Mouse (Mus musculus) kidney, embryonic 14.5 days (tissue): ENCODE data around the gene Uba6. TPM values are rescaled to one million over a fixed set of nuclear protein-coding genes. Genes with fewer than 3 reads are reported as not detected.

Experiments
- ATAC-seq: fragments of 200-750 bp; cut with Nextera tagmentation; 2 replicates; pipeline ENCODE4 v1.8.0; 2017; ENCODE audit warnings: moderate number of reproducible peaks, mild to moderate bottlenecking, moderate TSS enrichment, moderate library complexity; ENCODE audit not compliant: low FRiP score, low TSS enrichment
- H3K27ac ChIP-seq: fragments of 300-500 bp; sonication (generic); 2 replicates; pipeline ENCODE4 v1.5.1; 2014; ENCODE audit warnings: low read depth, mild to moderate bottlenecking, low read length, moderate library complexity, mixed read lengths
- H3K27me3 ChIP-seq: fragments of 300-500 bp; sonication (generic); 2 replicates; pipeline ENCODE4 v1.6.1; 2014; ENCODE audit warnings: mild to moderate bottlenecking, low read length; ENCODE audit not compliant: control insufficient read depth, insufficient read depth
- H3K36me3 ChIP-seq: fragments of 300-500 bp; sonication (generic); 2 replicates; pipeline ENCODE4 v1.6.1; 2014; ENCODE audit warnings: low read length, mixed read lengths; ENCODE audit not compliant: control insufficient read depth, insufficient read depth
- H3K4me1 ChIP-seq: fragments of 300-500 bp; sonication (generic); 2 replicates; pipeline ENCODE4 v1.6.1; 2014; ENCODE audit warnings: low read length, mixed read lengths; ENCODE audit not compliant: control insufficient read depth, insufficient read depth
- H3K4me2 ChIP-seq: fragments of 300-500 bp; sonication (generic); replicated peaks from 2 replicates; pipeline ENCODE4 v1.6.1; 2014; ENCODE audit warnings: low read depth, mild to moderate bottlenecking, low read length
- H3K4me3 ChIP-seq: fragments of 300-500 bp; sonication (generic); 2 replicates; pipeline ENCODE4 v1.5.1; 2014; ENCODE audit warnings: mild to moderate bottlenecking, low read length
- H3K9ac ChIP-seq: fragments of 300-500 bp; sonication (generic); 2 replicates; pipeline ENCODE4 v1.6.1; 2014; ENCODE audit warnings: low read depth, mild to moderate bottlenecking, low read length, moderate library complexity
- H3K9me3 ChIP-seq: fragments of 300-500 bp; sonication (generic); 2 replicates; pipeline ENCODE4 v1.6.1; 2016; ENCODE audit warnings: low read length; ENCODE audit not compliant: control insufficient read depth
- WGBS: fragments of 180-500 bp; shearing (Covaris S2); extraction: QIAGEN DNeasy Blood & Tissue Kit; methylation state at CpG from one replicate; pipeline ENCODE4 v1.1.7; 2014; 5-methylcytosine and 5-hydroxymethylcytosine counted together
- polyA plus RNA-seq: library from polyadenylated mRNA; unstranded; fragments of >200 nt; fragmentation: Nextera tagmentation; extraction: Ambion mirVana; gene quantifications from 2 replicates; pipeline ENCODE4 v1.2.1, GENCODE M21; 2014

Uba6 gene
- polyA plus RNA-seq, 1 experiment from 2014 or later: 21.2 TPM

GRCm38 (mm10) chr5:86066551-86066929 is 106.1 kb downstream of the Uba6 start:
- peak; percentile 36; the same call in 1 of the 2 replicates for ATAC-seq
- under 1% methylated on average over 17 of the region's 17 CpGs for WGBS
- Histone ChIP-seq H3K36me3 (no peaks in the 10 kb centered on the region), H3K9ac (peak overlapping the region; percentile 44; the same call in 1 of the 2 replicates), H3K4me1 (no peaks in the 10 kb centered on the region), H3K9me3 (no peaks in the 10 kb centered on the region), H3K4me3 (peak overlapping the region; percentile 79), H3K4me2 (peak overlapping the region; percentile 65), H3K27me3 (no peaks in the 10 kb centered on the region), H3K27ac (no peak overlapping the region)

- peak; percentile 68; the same call in 1 of the 2 replicates for ATAC-seq
- H3K36me3 ChIP-seq: no peaks in the 10 kb centered on the region
- no peaks in the 10 kb centered on the region for H3K4me1 ChIP-seq
- H3K4me3 ChIP-seq: peak overlapping the region; percentile 79
- H3K9ac ChIP-seq: peak overlapping the region; percentile 42; the same call in 1 of the 2 replicates
- WGBS: 1% methylated on average over 17 of the region's 17 CpGs
- H3K27ac ChIP-seq: peak overlapping the region; percentile 76; the same call in 1 of the 2 replicates
- H3K9me3 ChIP-seq: no peaks in the 10 kb centered on the region
- H3K4me2 ChIP-seq: peak overlapping the region; percentile 65
- H3K27me3 ChIP-seq: no peaks in the 10 kb centered on the region
Measured at GRCm38 (mm10) chr5:86065876-86066550, 106.6 kb downstream of the Uba6 start.

GRCm38 (mm10) chr5:86065101-86065875 is 107.3 kb downstream of the Uba6 start, which contains the start of gene Cenpc1:
Gene Cenpc1, minus strand, starts transcription at chr5:86065583.
- Histone ChIP-seq H3K4me1 (no peaks in the 10 kb centered on the region), H3K4me3 (peak within 1 kb of the TSS; percentile 79), H3K36me3 (no peaks in the 10 kb centered on the region), H3K9me3 (no peaks in the 10 kb centered on the region), H3K4me2 (peak within 1 kb of the TSS; percentile 65), H3K27ac (peak within 1 kb of the TSS; percentile 93), H3K27me3 (no peaks in the 10 kb centered on the region), H3K9ac (peak within 1 kb of the TSS; percentile 68)
- under 1% methylated on average over 60 of the region's 60 CpGs for WGBS
- peak; percentile 95 for ATAC-seq

GRCm38 (mm10) chr5:86063501-86063900 is 109.1 kb downstream of the Uba6 start:
- no peak for ATAC-seq
- peaks cover 3% of the 10 kb centered on the region; the same call in 1 of the 2 replicates for H3K36me3 ChIP-seq
- H3K9ac ChIP-seq: no peak overlapping the region
- no peak overlapping the region for H3K4me2 ChIP-seq
- no peak overlapping the region for H3K27ac ChIP-seq
- whole genome bisulfite sequencing: 100% methylated on average over 1 of the region's 1 CpGs
- H3K4me1 ChIP-seq: no peaks in the 10 kb centered on the region
- no peak overlapping the region for H3K4me3 ChIP-seq
- H3K27me3 ChIP-seq: no peaks in the 10 kb centered on the region
- no peaks in the 10 kb centered on the region for H3K9me3 ChIP-seq

Other genes starting within 250 kb of the Uba6 start
- 27.0 and 39.6 TPM in 2 replicates for gene Cenpc1, start 107.2 kb downstream of the Uba6 start, polyA plus RNA-seq
- gene Stap1, start 101.1 kb downstream of the Uba6 start, polyA plus RNA-seq: 0.13 and 0.23 TPM in 2 replicates
- gene Gnrhr, start 25.1 kb upstream of the Uba6 start, polyA plus RNA-seq: not detected in 2 replicates
- gene Tmprss11c, start 116.5 kb upstream of the Uba6 start, polyA plus RNA-seq: not detected in 2 replicates
- not detected in 2 replicates for gene Tmprss11d, start 200.6 kb upstream of the Uba6 start, polyA plus RNA-seq